Mouse (Mus musculus): Measurements from ENCODE around the gene Camta1.
A peak's percentile ranks its signal among the peaks of the same experiment; 100 is the strongest.

Camta1 gene

DNA sequence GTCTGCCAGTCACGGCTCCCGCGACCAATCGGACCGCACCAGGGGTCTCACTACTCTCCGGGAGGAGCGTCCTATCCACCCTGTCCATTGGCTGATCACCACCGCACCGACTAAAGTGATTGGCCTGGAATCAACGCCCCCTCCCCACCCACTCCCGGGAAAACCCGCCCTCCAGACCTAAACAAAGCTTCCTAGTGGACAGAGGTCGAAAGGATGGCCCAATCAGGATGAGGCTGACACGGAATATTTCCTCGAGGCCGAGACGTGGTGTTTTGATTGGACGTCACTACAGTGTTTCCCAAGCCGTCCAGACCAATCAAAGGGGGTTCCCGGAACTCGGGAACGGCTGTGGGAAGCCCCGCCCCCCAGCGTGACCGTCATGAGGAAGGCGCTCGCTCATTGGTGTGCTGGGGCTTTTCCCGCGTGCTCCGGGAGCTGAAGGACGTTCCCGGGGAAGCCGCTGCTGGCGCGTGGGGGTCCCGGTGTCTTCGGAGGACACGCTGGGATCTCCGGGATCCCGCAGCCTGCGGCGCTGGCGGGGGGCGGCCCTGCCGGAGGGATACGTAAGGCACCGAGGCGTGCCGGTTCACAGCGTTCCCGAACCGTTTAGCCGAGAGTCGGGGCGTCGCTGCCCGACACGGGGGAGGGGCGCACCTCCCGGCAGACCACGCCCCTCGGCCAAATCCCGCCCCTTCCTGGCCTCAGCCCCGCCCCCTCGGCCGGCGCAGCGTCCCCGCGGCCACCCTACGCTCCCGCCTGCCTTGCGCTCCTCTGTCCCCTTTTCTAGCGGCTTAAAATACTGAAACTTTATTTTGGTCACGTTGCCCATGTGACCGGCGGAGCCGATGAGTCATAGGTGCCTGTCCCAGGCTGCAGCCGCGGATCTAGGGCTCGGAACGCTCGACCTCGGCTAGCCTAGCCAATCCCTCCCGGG, at the start of gene Camta1:
Camta1 (minus strand) TSS at position 71 of the 934 bp plus-strand sequence.
- DNase-seq = peak; percentile 100

DNA sequence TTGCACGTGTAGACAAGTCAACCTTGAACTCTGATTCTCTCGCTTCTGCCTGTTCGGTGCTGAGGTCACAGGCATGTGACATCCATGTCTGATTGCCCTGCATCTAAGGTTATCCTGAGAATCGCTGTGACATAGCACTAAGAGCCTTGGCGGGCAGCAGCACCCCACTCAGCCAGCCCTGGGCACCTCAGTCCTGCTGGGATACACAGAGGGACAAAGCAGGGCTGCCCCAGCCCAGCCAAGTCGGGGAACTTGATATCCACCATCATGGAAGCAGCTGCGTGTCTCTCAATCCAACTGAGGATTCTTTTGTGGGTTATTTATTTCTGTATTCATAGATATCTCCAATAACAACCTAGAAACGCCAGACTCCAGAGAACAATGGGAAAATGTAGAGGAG, 47.1 kb upstream of the Camta1 start:
- no peak for DNase-seq

DNA sequence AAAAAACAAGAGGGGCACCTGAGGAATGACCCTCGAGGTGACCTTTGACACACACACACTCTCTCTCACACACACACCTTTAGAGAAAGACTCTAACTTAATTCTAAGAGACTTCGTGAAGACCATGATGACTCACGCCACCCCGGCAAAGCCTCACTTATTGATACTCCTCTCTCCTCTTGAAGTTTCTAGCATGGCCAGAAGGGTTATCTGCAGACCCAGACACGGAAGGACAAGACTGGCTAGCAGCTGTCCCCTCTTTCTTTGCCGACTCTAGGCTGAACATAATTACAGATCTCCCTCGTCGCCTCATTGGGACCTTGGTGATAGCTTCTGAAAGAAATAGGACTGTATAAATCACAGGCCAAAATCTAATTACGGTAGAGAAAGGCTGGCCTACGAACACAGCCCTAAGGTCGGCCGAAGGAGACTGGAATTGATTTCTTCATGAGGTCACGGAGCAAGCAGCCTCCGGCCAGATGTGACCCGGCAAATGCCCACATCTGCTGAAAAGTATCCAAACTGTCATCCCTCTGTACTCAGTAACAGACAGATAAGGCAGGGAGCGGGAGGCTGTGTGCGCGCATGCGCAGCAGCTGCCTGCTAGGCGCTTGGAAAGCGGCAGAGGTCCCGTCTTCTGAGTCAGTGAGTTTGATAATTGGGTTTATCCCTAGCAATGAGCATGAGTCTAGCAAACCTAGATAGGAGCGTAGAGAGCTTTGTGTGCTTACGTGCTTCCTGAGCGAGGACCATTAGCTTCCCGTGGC, 46.1 kb upstream of the Camta1 start:
- peak; percentile 54 for DNase-seq

DNA sequence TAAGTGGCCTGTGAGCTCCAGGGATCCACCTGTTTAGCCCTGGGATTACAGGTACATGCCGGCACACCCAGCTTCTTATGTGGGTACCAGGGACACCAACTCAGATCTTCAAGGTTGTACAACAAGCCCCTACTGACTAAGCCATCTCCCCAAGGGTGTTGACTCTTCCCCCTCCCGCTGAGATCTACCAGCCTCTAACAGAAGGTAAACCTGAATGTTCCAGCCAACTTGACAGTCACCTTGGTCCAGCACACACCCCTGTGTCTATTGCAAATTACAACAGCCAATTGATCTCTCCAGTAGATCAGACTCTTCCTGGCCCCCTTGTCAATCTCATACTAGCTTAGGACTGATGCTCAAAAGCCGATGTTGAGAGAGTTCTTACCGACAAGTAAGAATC, 43.9 kb upstream of the Camta1 start:
- DNase-seq = no peak

DNA sequence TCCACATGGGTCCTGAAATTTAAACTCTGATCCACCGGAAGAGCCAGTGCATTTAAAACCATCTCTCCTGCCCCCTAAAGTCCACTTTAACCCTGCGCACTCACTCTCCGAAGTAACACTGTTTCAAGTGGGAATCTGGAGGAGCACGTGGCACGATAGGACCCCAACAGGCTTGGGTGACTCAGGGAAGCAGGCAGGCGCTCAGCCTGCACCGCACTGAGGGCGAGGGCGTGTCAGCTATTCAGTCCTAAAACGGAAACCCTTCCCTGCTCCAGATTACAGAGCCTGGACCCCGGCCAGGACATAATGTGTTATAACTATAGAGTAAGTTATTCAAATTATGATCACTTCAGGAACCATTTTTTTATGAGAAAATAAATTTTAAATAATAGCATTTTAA, 42.4 kb upstream of the Camta1 start:
- no peak for DNase-seq

DNA sequence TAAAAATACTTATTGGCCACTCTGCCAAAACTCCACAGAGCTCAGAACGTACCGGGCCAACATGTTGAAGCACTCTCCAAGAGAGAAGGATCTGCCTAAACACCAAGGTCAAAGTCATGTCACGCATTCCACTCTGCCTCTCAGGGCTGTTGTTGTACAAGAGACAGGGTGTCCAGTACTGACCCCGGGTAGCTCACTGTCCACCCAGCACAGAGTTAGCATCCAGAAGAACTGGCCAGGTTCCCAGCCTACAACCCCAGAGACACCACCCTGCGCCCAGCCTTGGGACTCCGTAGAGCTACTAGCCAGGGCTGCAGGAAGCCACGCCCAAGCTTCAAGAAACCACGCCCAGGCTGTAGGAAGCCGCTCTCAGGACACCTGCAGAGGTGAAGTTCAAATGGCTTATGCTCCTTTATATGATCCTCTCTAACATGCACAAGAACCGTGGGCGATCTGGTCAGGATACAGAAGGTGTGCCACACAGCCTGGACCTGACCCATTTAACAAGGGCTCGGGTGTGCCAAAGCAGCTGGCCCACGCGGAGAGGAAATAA, 41.1 kb upstream of the Camta1 start:
- DNase-seq = no peak

DNA sequence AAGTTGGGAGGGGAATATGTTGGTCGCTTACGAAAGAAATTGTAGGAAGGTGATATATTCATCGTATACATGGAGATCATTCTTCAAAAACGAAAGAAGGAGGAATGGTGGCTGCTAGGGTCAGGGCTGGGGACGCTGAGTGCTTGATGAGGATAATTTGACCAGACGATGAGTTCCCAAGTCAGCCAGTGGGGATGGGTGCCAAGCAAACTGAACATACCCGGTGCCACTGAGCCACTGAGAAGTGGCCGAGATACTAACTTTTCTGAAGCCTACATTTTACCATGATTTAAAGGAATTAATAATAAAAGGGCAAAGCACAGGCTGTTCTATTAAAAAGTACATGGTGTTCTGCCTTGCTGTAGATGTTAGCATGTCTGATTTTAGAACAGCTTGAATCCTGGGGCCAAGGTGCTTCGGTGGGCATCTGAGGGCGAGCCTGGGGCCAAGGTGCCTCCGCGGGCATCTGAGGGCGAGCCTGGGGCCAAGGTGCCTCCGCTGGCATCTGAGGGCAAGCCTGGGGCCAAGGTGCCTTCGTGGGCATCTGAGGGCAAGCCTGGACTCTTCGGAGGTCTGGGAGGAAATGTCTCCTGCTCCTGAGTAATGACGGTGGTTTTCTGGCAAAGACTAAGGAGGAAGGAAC, 40.5 kb upstream of the Camta1 start:
- no peak for DNase-seq

DNA sequence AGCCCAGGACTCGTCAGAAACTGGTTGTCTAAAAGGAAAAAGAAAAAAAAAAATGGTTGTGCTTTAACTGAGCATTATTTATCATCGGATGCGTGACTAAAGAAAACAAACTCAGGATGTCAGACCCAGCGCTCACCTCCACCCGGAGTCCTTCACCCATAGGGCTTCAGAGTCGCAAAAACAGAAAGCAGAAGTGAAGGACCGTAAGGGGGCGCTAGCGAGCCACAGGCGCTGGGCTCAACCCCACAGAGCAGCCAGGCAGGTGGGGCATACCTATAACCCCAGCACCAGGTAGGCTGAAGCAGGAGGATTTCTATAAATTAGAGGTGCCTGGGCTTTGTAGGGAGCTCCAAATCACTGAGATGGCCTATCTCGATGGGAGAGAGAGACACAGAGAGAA, 39.7 kb upstream of the Camta1 start:
- DNase-seq = no peak

DNA sequence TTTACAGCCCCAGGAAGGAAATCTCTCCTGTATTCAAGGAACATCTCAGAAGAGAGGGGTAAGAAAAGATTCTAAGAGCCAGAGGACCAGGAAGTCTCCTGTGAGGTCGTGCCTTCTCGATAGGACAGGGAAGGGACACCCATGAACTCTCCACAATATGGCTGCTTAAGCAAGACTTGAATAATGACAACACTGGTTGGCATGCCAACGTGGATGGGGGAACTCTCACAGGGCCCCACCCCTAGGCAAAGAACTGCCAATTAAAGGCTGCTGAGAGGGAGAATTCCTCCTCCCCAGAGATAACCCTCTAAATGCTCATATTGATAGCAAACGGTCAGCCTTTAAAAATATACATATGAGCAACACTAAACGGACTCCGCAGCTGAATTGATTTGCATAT, 39.1 kb upstream of the Camta1 start:
- no peak for DNase-seq

DNA sequence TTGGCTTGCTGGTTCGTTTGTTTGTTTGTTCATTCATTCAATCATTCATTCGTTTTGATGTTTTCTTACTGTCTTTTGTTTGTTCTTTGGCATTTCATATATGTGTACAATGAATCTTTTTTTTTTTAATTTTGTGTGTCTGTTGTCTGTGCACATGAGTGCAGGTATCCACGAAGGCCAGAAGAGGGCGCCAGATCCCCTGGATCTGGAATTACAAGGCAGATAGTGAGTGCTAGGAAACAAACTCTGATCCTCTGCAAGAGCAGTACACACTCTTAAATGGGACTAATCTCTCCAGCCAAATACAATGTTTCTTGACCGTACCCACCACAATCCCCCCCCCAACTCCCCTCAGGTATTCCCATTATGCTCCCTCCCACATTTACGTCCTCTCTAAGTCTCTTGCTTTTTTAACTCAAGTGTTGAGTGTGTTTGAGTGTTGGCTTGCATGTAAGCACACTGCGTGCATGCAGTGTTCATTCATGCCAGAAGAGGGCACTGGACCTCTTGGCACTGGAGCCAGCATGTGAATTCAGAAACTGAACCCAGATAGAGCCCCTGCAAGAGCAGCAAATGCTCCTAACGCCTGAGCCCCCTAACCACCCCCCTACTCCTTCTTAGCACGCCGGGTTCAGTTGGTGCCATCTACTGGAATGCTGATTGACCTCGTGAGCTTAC, 38.2 kb upstream of the Camta1 start:
- no peak for DNase-seq

DNA sequence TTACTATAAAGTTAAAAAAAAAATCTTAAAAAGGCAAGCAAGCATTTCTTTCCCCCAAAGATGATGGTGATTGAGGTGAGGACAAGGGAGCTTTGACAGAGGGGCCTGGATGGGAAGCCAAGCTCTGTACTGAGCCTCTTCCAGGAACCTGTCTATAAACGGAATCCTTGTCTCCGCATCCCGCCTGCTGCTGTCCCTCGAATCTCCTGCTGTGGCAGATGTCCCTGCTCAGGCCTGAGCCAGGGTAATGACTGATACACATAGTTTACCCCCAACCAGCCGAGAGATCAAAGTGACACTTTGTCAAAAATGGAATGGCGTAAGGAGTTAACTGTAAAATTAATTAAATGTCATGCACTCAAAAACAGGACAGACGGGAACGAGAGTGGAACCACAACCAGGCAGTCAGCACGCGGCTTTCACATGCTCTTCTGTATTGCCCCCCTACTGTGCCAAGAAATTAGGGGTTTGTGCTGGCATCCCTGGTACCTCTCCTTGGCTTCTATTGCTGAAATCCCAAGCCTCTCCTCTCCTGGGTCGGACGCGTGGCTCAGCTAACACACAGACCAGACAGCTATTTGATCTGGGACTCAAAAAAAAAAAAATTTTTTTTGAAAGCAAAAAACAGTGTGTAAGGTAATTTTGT, 37.0 kb upstream of the Camta1 start:
- no peak for DNase-seq

DNA sequence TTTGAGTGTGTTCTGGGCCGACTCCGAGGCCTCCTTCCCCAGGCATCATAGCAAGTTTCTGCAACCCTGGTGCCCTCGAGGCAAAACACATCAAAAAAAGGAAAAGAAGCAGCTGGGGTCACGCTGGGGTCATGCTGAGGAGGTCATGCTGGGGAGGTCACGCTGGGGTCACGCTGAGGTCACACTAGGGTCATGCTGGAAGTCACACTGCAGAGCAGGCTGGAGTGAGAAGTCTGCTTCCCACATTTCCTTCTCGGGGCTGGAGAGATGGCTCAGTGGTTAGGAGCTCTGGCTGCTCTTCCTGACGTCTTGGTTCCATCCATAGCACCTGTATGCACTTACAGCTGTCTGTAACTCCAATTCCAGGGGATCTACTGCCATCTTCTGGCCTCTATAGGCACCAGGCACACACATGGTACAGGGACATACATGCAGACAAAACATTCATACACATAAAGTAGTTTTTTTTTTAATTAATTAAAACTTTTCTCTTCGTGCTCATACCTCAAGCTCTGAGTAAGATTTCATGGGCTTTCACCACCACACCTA, 35.5 kb upstream of the Camta1 start:
- no peak for DNase-seq

DNA sequence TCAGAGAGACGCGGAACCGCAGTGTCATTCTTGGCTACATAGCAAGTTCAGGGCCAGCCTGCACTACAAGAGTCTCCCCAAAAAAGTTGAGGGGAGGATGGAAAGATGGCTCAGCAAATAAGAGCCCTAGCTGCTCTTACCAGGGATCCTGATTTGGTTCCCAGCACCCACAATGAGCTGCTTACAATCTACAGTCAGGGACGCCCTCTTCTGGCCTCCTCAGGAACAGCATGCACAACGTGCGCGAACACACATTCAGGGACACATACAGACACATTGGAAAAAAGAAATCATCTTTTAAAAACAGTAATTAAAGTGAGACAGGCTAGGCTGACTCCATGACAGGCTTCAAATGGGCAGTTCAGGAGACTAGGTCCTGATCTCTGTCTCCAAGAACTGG, 33.9 kb upstream of the Camta1 start:
- no peak for DNase-seq

DNA sequence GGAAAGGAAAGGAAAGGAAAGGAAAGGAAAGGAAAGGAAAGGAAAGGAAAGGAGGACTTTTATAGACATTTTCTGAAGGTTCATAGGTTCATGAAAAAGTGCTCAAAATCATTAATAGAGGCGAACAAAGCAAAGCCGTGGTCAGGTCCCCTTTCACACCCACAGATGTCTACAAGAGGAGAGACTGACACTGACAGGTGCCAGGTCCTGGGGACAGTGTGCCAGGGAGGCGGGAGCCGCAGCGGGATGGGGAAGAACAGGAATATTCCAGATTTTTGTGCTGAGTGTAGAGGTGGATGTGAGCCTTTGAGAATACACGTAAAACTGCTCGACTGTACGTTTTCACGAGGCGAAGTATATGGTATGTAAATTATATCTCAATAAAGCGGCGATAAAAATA, 33.2 kb upstream of the Camta1 start:
- no peak for DNase-seq

DNA sequence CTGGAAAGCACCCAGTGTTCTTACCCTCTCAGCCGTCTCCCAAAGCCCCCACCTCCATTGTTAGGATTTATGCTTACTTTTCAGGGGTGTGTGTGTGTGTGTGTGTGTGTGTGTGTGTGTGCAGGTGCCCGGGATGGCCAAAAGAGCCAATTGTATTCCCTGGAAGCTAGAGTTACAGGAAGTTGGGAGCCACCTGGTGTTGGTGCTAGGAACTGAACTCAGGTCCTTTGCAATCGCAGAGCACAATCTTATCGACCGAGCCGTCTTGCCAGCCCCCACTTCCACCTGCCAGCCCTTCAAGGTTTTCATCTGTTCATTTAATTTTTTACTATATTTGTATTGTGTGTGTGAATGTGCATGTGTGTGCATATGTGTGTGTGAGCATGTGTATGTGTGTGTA, 31.6 kb upstream of the Camta1 start:
- no peak for DNase-seq

DNA sequence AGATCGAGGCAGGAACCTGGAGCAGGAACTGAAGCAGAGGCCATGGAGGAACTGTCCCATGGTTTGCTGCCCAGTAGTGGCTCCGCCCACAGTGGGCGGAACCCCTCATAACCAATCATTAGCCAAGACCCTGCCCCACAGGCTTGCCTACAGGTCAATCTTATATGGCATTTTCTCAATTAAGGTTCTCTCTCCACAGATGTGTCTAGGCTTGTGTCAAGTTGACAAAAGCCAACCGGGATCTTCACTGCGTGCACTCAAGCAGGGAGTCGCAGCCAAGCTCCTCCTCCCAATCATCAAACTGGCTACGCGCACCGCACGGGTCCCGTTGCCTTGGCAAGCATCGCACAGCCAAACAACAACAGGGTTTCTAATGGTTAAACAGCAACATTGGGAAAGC, 19.9 kb upstream of the Camta1 start:
- DNase-seq = no peak

DNA sequence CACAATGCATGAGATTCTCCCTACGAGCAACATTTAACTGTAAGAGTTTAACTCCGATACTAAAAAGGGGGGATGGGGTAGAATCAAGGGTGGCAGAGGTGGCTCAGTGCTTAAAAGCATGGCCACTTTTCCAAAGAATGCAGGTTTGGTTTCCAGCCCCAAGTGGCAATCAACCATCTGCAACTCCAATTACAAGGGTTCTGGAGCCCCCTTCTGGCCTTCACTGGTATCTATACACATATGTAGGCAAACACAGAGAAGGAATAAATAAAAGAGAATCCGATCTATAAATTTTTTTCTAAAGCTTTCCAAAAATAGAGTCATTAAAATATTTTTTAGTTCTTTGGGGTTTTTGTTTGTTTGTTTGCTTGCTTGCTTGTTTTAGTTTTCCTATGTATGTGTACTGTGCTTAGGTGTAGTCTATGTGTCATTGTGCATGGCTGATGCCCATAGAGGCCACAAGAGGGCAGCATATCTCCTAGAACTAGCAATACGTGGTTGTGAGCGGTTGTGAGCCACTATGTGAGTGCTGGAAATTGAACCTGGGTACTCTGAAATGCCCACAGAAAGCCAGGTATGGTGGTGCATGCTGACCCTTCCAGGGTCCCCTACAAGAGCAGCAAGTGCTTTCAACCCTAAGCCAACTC, 18.5 kb upstream of the Camta1 start:
- no peak for DNase-seq

DNA sequence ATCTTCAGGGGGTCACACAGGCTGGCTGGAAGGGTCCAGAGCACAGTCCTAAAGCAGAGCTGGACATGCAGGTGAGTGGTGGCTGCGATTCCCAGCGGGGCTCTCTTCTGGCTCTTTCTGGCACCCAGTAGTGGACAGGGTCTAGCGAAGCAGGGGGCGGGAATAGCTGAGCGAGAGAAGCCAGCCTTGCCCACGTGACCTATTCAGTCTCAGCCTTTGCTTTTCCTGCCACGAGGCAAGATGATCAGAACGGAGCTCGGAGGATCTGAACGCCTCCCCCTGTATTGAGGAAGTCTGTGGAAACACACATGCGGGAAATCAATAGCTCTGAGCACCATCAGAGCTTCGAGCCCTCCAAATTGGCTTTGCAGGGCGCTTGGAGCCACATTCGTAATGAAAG, 14.7 kb upstream of the Camta1 start:
- DNase-seq = peak; percentile 34

DNA sequence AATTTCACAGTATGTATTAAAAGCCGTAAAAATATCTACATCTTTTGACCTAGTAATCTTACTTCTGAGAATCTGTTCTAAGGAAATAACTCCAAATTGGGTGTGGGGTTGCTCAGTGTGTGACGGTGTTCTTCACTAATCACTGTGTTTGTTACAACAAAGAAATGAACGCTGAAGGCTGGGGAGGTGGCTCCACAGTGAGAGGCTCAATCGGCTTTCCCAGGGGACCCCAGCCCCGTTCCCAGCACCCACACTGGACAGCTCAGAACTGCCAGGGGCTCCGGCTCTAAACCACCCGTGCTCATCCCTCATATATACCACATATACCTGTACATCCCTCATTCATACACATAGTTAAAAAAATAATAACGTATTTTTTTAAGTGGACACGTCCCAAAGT, 1.8 kb upstream of the Camta1 start:
- DNase-seq = no peak

DNA sequence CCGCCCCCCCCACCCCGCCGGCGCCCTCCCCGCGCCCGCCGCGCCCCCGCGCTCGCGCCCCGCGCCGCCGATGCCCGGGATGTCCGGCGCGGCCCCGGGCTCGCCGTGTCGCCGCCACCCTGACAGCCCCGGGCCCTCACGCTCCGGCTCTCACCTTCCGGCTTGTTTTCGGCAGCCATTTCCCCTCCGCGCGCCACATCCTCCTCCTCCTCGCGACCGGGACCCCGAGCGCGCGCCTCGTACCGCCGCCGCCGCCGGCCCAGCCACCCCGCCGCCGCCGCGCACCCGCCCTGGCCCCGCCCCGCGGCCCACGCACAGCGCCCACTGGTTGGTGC, 238 bp downstream of the Camta1 start:
- DNase-seq = no peak

All from retina, postnatal 1 day (tissue).